Comparison of ENCODE assay signal across 25 mouse cellular contexts in the genomic region with DNA sequence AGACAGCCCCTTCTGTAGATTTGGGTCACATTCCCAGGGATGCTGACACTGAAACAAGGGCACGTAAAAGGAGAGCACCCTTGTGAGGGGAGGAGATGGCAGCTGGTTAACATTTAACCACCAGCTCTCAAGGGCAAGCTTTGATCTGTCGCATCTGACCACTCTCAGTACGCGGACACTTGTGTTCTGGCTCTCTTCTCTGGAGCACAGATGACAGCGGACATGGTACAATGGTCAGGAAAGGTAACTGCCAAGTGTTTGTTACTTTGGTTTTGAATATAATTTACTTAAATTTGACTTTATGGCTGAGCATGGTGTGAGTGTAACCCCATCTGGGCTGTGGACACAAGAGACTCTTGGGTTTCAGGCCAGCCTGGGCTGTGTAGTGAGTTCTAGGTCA. TPM values are rescaled to one million over a fixed set of nuclear protein-coding genes. Genes with fewer than 3 reads are reported as not detected.
DNase-seq lines count a peak whose midpoint lies in the region; ATAC-seq and TF ChIP-seq lines count a peak whose summit lies in the region.
"Had no signal": no experiment of that assay in that cellular context is flagged by ENCODE, and none has a peak within 500 bp of the region (broad histone marks: within the 10 kb centered on the region; RNA-seq: fewer than 3 reads in every experiment).

No protein-coding gene starts in this region.

- no peak overlapping the region for H3K4me3 ChIP-seq in liver, embryonic 15.5 days (replicated peaks)
- H3K4me3 ChIP-seq in lung, adult 2 months (replicated peaks; ENCODE audit: extremely low read depth, low read depth, low read length), result no peak overlapping the region
- H3K4me3 ChIP-seq: embryonic facial prominence, embryonic 15.5 days; heart, embryonic 15.5 days; limb, embryonic 15.5 days; midbrain, embryonic 12.5 days; stomach, embryonic 15.5 days had no signal

- H3K27me3 ChIP-seq in liver, embryonic 15.5 days, result no peaks in the 10 kb centered on the region
- H3K27me3 ChIP-seq: embryonic facial prominence, embryonic 15.5 days; heart, embryonic 15.5 days; limb, embryonic 15.5 days; midbrain, embryonic 12.5 days; stomach, embryonic 15.5 days had no signal

- no peak overlapping the region for H3K4me2 ChIP-seq in liver, embryonic 15.5 days
- H3K4me2 ChIP-seq: embryonic facial prominence, embryonic 15.5 days; heart, embryonic 15.5 days; hindbrain, embryonic 14.5 days; limb, embryonic 15.5 days; midbrain, embryonic 12.5 days; stomach, embryonic 15.5 days had no signal

- 60% methylated on average over 5 of the region's 5 CpGs for WGBS in liver, embryonic 15.5 days (ENCODE audit: insufficient replicate concordance)
- WGBS in lung, adult 2 months, result 74% methylated on average over 5 of the region's 5 CpGs

- peak overlapping the region; percentile 55; the same call in 1 of the 2 replicates for H3K27ac ChIP-seq in liver, embryonic 15.5 days (replicated peaks)
- H3K27ac ChIP-seq: embryonic facial prominence, embryonic 15.5 days; heart, embryonic 15.5 days; hindbrain, embryonic 14.5 days; limb, embryonic 15.5 days; midbrain, embryonic 12.5 days; stomach, embryonic 15.5 days had no signal

- no peak for TF ChIP-seq POLR2A in lung, adult 2 months (IDR thresholded peaks at IDR 0.05; ENCODE audit: borderline replicate concordance, extremely low read depth, low read depth, low read length)

- peak; percentile 43; the same call in 1 of the 2 replicates for ATAC-seq in liver, embryonic 15.5 days (ENCODE audit: insufficient read depth)
- ATAC-seq: activated CD4-positive, CD25-positive, alpha-beta regulatory T cell, adult 4 months; forebrain, embryonic 14.5 days; inflammation-experienced regulatory T-cells, adult 6 months had no signal

- H3K36me3 ChIP-seq in liver, embryonic 15.5 days (replicated peaks), result no peaks in the 10 kb centered on the region
- H3K36me3 ChIP-seq: embryonic facial prominence, embryonic 15.5 days; heart, embryonic 15.5 days; limb, embryonic 15.5 days; midbrain, embryonic 12.5 days; stomach, embryonic 15.5 days had no signal

- no peaks in the 10 kb centered on the region for H3K9me3 ChIP-seq in liver, embryonic 15.5 days (replicated peaks)
- H3K9me3 ChIP-seq: embryonic facial prominence, embryonic 15.5 days; heart, embryonic 15.5 days; limb, embryonic 15.5 days; midbrain, embryonic 12.5 days; stomach, embryonic 15.5 days had no signal

- no peak overlapping the region for H3K9ac ChIP-seq in liver, embryonic 15.5 days
- H3K9ac ChIP-seq: embryonic facial prominence, embryonic 15.5 days; heart, embryonic 15.5 days; hindbrain, embryonic 14.5 days; limb, embryonic 15.5 days; midbrain, embryonic 12.5 days; stomach, embryonic 15.5 days had no signal

- TF ChIP-seq CTCF in lung, adult 2 months (IDR thresholded peaks at IDR 0.05; ENCODE audit: insufficient read depth, low read length), result no peak

- peaks cover 6% of the 10 kb centered on the region; the same call in 1 of the 2 replicates for H3K4me1 ChIP-seq in liver, embryonic 15.5 days (replicated peaks)
- no peaks in the 10 kb centered on the region; the same call in 1 of the 2 replicates for H3K4me1 ChIP-seq in lung, adult 2 months (ENCODE audit: control insufficient read depth, insufficient read depth, low read length)
- H3K4me1 ChIP-seq: embryonic facial prominence, embryonic 15.5 days; stomach, embryonic 15.5 days had no signal

- DNase-seq in adrenal gland, adult 2 months, result peak; percentile 31
- no peak for DNase-seq in adrenal gland, adult 18-20 months (ENCODE audit: low spot score in 2 of 2)
- DNase-seq in kidney, adult 9 months, result peak; percentile 80
- DNase-seq in kidney, postnatal 25 days, result peak; percentile 69 to 81
- DNase-seq in lung, adult 2 months, result no peak
- no peak for DNase-seq in layer of hippocampus, adult 18-20 months (ENCODE audit: low spot score in 2 of 2)
- no peak for DNase-seq in ovary, adult 18-20 months (ENCODE audit: low spot score)
- DNase-seq: adrenal gland, postnatal 14 days; cerebellum, adult 8-10 months; gastrocnemius, postnatal 10 days; heart, adult 11 months; heart, postnatal 4 days; left cerebral cortex, postnatal 4 days; lung, postnatal 14 days; thymus, postnatal 25 days had no signal

RNA-seq across cellular contexts. Expression of gene Lima1, which starts 27.5 kb away (rescaled TPM):
- 10 to 100 TPM; 35.3 to 50.0 TPM for total RNA-seq in adrenal gland, adult 2 months (2021)
- 5.7 and 8.3 TPM in 2 replicates for polyA plus RNA-seq in adrenal gland, adult 2 months (2012; rRNA removed)
- total RNA-seq in adrenal gland, adult 18-20 months (2021), result 10 to 100 TPM; 35.4 to 39.9 TPM
- 10.0 and 10.3 TPM in 2 replicates for polyA plus RNA-seq in liver, embryonic 15.5 days (2015; fragmentation: Nextera tagmentation; extraction: Ambion mirVana)
- 23.6 and 29.7 TPM in 2 replicates for polyA plus RNA-seq in lung, adult 2 months (2012; rRNA removed)
- total RNA-seq in layer of hippocampus, adult 18-20 months (2021), result 10 to 100 TPM in 1 of 2 experiments, 1 to 10 TPM in 1; 9.9 to 10.0 TPM

Comparison
In these comparisons a context has a peak if more than half of its experiments do, and no peak if none do; other contexts are left out.
1. DNase-seq: peak in adrenal gland, adult 2 months (single experiment), kidney, adult 9 months (single experiment) and kidney, postnatal 25 days (2 of 2); none in adrenal gland, adult 18-20 months (0 of 2), lung, adult 2 months (single experiment), layer of hippocampus, adult 18-20 months (0 of 2) and ovary, adult 18-20 months (single experiment).